Mouse (Mus musculus): ENCODE results near the gene Fndc5. TPM values are rescaled to one million over a fixed set of nuclear protein-coding genes. Genes with fewer than 3 reads are reported as not detected.

Fndc5 gene
- 0.43 TPM in 1 of 4 replicates, not detected in the others for total RNA-seq (2023)

DNA sequence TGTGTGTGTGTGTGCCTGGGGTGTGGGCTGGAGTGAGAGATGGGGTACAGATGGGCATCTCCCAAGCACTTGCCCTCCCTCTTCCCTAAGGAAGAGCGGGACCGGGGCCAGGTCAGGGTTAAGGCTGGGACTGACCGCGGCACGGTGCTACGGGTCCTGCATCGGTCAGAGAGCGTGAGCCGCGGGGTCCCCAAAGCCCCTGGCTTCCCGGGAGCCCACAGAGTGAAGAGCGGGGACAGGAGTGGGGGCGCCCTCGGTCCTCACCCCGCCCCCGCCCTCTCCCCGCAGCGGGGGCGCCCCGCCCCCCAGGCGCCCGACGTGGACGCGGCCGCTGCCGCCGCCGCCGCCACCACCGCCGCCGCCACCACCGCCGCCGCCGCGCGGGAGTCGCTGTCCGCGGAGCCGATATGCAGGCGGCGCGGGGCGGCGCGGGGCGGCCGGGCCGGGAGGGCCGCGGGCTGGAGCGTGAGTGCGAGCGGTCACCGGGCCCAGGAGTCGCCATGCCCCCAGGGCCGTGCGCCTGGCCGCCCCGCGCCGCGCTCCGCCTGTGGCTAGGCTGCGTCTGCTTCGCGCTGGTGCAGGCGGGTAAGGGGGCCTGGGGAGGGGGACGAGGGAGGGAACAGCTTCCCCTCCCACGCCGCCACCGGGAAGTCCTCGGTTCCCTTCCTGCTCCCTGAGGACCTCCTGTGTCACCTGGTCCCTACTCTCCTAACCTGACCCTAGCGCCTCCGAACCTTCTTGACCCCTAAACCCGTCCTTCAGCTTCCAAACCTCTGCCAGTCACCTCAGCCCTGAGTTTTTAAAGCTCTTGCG lies at the start of gene Fndc5:
Gene Fndc5, plus strand, starts transcription at position 421 of the 813 bp plus-strand sequence.

DNA sequence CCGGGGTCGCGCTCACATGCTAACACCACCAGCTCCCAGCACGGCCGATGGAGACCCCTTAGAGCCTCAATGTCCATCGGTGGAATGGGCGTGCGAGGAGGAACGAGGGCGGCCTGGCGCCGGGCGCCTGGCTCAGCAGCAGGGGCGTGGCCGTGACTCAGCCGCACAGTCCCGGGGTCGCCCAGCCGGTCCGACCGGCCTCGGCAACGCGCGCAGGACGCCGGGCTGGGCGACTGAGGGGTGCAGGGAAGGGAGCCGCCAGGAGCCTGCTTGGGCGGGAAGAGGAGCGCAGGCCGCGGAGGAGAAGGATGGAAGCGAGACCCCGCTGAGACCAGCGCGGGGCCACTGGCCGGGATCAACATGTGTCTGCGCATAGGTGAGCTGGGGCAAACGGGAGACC lies 31.4 kb upstream of the Fndc5 start, which contains the start of gene Tmem54:
Gene Tmem54, plus strand, starts transcription at position 193 of the 400 bp plus-strand sequence.

DNA sequence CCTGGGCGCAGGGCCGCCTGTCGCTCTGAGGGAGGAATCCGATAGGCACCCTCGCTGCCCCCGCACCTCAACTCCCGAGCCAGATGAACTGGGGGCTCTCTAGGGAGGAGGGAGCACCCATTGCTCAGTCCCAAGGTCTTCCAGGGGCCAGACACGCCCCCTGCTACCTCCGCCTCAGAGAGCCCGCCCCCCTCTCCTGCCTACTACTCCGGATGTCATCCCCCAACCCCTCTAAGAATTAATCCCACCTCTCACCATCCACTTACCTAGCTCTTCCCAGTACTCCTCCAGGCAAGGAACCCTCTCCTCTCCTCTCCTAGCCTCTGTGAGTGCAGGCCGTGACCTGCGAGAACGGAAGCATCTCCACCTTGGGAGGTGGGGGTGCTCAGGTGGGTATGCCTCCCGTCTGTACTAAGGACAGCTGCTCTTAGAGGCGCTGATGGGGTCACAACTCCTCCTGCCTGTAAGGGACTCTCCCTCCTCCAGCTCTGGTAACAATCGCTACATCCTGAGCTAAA lies 15.2 kb upstream of the Fndc5 start, which contains the start of gene Hpca:
Gene Hpca, minus strand, starts transcription at position 468 of the 518 bp plus-strand sequence.

DNA sequence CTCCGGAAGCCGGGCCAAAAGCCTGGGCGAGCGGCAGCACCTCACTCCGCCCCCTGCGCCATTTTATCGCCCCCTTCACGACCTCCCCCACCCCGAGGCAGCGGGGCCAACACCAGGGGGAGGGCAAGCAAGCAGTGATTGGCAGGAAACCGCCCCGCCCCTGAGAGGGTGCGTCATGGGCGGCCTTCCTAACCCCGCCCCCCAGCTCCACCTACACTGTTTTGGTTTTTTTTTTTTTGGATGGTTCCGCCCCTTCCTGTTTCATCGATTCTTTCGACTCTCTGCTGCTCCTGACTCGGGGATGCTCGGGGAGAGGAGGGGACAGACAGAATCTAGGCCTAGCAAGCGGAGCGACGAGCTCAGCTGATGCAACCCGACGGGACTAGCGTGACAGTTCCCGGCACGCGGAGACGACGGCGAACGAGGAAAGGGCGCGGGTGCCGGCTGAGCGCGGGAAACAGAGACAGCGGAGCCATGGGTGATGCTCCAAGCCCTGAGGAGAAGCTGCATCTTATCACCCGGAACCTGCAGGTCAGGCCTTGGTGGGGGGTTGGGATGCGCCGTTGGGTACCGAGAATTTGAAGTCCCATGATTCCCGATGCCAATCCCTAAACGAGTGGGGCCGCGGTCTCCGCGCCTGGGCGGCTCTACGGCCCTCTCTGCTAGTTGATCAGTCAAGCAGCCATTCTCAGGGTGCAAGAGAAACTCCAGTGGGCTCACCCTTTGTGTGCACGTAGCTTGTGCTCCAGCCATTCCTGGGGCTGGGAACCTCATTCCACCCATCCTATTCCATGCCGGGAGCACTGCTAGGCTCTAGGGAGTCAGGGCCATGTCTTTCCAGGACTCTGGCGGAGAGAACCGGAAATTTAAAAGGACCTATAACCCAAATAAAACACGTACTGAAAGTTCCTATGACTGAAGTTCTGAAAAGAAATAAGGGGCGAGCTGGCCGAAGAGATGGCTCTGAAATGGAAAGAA lies 53.0 kb downstream of the Fndc5 start, which contains the start of the genes S100pbp and Yars:
Gene S100pbp, minus strand, starts transcription at position 186 of the 978 bp plus-strand sequence.
Gene Yars, plus strand, starts transcription at position 219 of the 978 bp plus-strand sequence.

Other genes starting within 250 kb of the Fndc5 start
- gene Azin2, start 174.6 kb upstream of the Fndc5 start, total RNA-seq (2023), result 0.91 to 1.5 TPM in 2 of 4 replicates, not detected in the others
- 66.2 to 72.5 TPM (median 69.5 TPM) in 4 replicates for gene Ak2, start 145.0 kb upstream of the Fndc5 start, total RNA-seq (2023)
- gene Rnf19b, start 78.7 kb upstream of the Fndc5 start, total RNA-seq (2023), result 175 to 191 TPM (median 180 TPM) in 4 replicates
- gene Tmem54, start 31.5 kb upstream of the Fndc5 start, total RNA-seq (2023), result not detected in 4 replicates
- not detected in 4 replicates for gene Hpca, start 15.0 kb upstream of the Fndc5 start, total RNA-seq (2023)
- 40.3 to 46.4 TPM (median 44.2 TPM) in 4 replicates for gene S100pbp, start 52.7 kb downstream of the Fndc5 start, total RNA-seq (2023)
- 39.2 to 53.9 TPM (median 51.7 TPM) in 4 replicates for gene Yars, start 52.8 kb downstream of the Fndc5 start, total RNA-seq (2023)
- gene C77080, start 124.4 kb downstream of the Fndc5 start, total RNA-seq (2023), result 0.12 to 0.26 TPM (median 0.12 TPM) in 3 of 4 replicates, not detected in the other
- not detected in 4 replicates for gene Sync, start 150.6 kb downstream of the Fndc5 start, total RNA-seq (2023)
- 144 to 162 TPM (median 150 TPM) in 4 replicates for gene Rbbp4, start 198.4 kb downstream of the Fndc5 start, total RNA-seq (2023)
- gene Zbtb8os, start 198.7 kb downstream of the Fndc5 start, total RNA-seq (2023), result 31.2 to 38.2 TPM (median 36.8 TPM) in 4 replicates
- 2.2 to 4.1 TPM (median 3.4 TPM) in 4 replicates for gene Zbtb8a, start 241.1 kb downstream of the Fndc5 start, total RNA-seq (2023)

Data from B cell, adult 62 days (primary cell).